Mouse (Mus musculus) limb, embryonic 10.5 days (tissue): ENCODE measurements at regions not wholly inside any gene's neighbourhood (a gene's known extent, or its start where the extent isn't known, plus 50 kb on each side); places are given as distances from the start of the nearest gene placed in this dataset.

Experiments used
- DNase-seq: peaks from one replicate; pipeline ENCODE4 v3.0.0-alpha.2; 2017; ENCODE audit warnings: low spot score
- H3K27ac ChIP-seq: fragments of 300-500 bp; sonication (generic); 2 replicates; pipeline ENCODE4 v1.5.1; 2016; ENCODE audit warnings: mild to moderate bottlenecking
- H3K27me3 ChIP-seq: fragments of 300-500 bp; sonication (generic); 2 replicates; pipeline ENCODE4 v1.6.1; 2016; ENCODE audit warnings: low read depth, mild to moderate bottlenecking; ENCODE audit not compliant: poor library complexity, severe bottlenecking
- H3K36me3 ChIP-seq: fragments of 300-500 bp; sonication (generic); 2 replicates; pipeline ENCODE4 v1.6.1; 2016; ENCODE audit warnings: mild to moderate bottlenecking, moderate library complexity
- H3K4me1 ChIP-seq: fragments of 300-500 bp; sonication (generic); 2 replicates; pipeline ENCODE4 v1.6.1; 2016
- H3K4me3 ChIP-seq: fragments of 300-500 bp; sonication (generic); 2 replicates; pipeline ENCODE4 v1.5.1; 2016; ENCODE audit warnings: mild to moderate bottlenecking, moderate library complexity
- H3K9me3 ChIP-seq: fragments of 300-500 bp; sonication (generic); replicated peaks from 2 replicates; pipeline ENCODE4 v1.6.1; 2016; ENCODE audit warnings: mild to moderate bottlenecking
- WGBS: fragments of 180-500 bp; shearing (Covaris S2); methylation state at CpG from one replicate; pipeline ENCODE4 v1.1.7; 2016; 5-methylcytosine and 5-hydroxymethylcytosine counted together

GRCm38 (mm10) chr5:28891988-28892387, 303.8 kb upstream of the Rnf32 start:
- Histone ChIP-seq H3K36me3 (no peaks in the 10 kb centered on the region), H3K4me1 (0 out of 2 replicates have a peak, but pooled peaks cover 3% of the 10 kb centered on the region), H3K27me3 (no peaks in the 10 kb centered on the region), H3K9me3 (no peaks in the 10 kb centered on the region), H3K27ac (no peak overlapping the region), H3K4me3 (no peak overlapping the region)
- no peak for DNase-seq
- 83% methylated on average over 7 of the region's 7 CpGs for WGBS

GRCm38 (mm10) chr5:28884746-28885365, 310.9 kb upstream of the Rnf32 start:
- H3K36me3 ChIP-seq, result no peaks in the 10 kb centered on the region
- H3K27me3 ChIP-seq, result no peaks in the 10 kb centered on the region
- H3K27ac ChIP-seq, result no peak overlapping the region
- no peak for DNase-seq
- H3K9me3 ChIP-seq, result no peaks in the 10 kb centered on the region
- H3K4me3 ChIP-seq, result no peak overlapping the region
- H3K4me1 ChIP-seq, result no peaks in the 10 kb centered on the region
- 88% methylated on average over 5 of the region's 5 CpGs for WGBS

DNA sequence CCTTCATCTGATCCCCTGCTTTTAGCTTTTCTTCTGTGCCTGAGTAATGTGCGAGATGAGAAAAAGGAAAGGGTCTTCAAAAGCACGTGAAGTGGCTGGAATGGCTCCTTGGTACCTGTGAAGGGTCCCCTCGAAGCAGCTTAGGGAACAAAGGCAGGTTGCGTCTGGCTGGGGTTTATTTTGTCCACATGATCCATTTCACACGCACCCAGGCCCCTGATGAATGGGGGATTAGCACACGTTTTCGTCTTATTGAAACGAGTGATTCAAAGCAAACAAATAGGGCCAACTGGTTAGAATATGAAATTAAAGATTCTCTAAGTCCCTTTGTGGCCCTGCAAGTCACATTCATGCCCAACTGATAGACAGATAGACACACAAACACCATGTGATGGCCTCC, 319.6 kb upstream of the Rnf32 start:
- Histone ChIP-seq H3K27ac (no peak overlapping the region), H3K4me3 (no peak overlapping the region), H3K27me3 (no peaks in the 10 kb centered on the region), H3K36me3 (no peaks in the 10 kb centered on the region), H3K4me1 (no peaks in the 10 kb centered on the region), H3K9me3 (no peaks in the 10 kb centered on the region)
- no peak for DNase-seq
- 84% methylated on average over 8 of the region's 8 CpGs for WGBS

GRCm38 (mm10) chr5:28873600-28874265, 322.1 kb upstream of the Rnf32 start:
- WGBS, result 94% methylated on average over 3 of the region's 3 CpGs
- H3K27me3 ChIP-seq, result no peaks in the 10 kb centered on the region

GRCm38 (mm10) chr5:28859604-28860371, 336.0 kb upstream of the Rnf32 start:
- no peak for DNase-seq
- Histone ChIP-seq H3K36me3 (no peaks in the 10 kb centered on the region), H3K4me3 (no peak overlapping the region), H3K27me3 (no peaks in the 10 kb centered on the region), H3K9me3 (no peaks in the 10 kb centered on the region), H3K27ac (no peak overlapping the region), H3K4me1 (no peaks in the 10 kb centered on the region)
- WGBS, result 85% methylated on average over 9 of the region's 9 CpGs

More at GRCm38 (mm10) chr5:28873600-28874265, 322.1 kb upstream of the Rnf32 start:
- H3K27ac ChIP-seq, result no peak overlapping the region
- no peaks in the 10 kb centered on the region for H3K9me3 ChIP-seq
- H3K4me3 ChIP-seq, result no peak overlapping the region
- H3K36me3 ChIP-seq, result no peaks in the 10 kb centered on the region
- H3K4me1 ChIP-seq, result no peaks in the 10 kb centered on the region
- DNase-seq, result no peak

- Histone ChIP-seq H3K27me3 (no peaks in the 10 kb centered on the region), H3K4me3 (no peak overlapping the region), H3K27ac (no peak overlapping the region), H3K4me1 (no peaks in the 10 kb centered on the region), H3K36me3 (no peaks in the 10 kb centered on the region), H3K9me3 (no peaks in the 10 kb centered on the region)
- DNase-seq, result no peak
- WGBS, result 86% methylated on average over 12 of the region's 12 CpGs
Measured at GRCm38 (mm10) chr5:28838141-28838925, 357.5 kb upstream of the Rnf32 start.

DNA sequence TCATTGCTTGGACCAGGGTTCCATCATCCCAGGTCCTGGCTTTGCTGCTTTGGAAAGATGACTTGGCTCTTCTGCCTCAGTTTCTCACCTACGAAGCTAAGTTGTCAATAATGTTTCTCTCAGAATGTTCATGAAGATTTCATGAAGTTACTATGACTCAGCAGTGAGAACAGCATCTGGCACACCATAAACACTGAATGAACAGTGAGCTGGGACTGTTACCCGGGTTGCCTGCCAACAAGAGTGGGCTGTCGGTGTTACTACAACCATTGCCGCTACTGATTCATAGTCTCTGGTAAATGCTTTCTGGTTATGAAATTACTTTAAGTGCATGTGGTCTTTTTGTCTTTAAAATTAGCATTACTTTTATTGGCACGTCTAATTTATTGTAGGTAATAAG, 352.0 kb upstream of the Shh start:
- Histone ChIP-seq H3K36me3 (no peaks in the 10 kb centered on the region), H3K27me3 (no peaks in the 10 kb centered on the region), H3K9me3 (no peaks in the 10 kb centered on the region), H3K4me3 (no peak overlapping the region), H3K27ac (no peak overlapping the region), H3K4me1 (no peaks in the 10 kb centered on the region)
- WGBS, result 92% methylated on average over 5 of the region's 5 CpGs
- DNase-seq, result no peak

GRCm38 (mm10) chr5:28807950-28808349, 340.9 kb upstream of the Shh start:
- no peak overlapping the region for H3K27ac ChIP-seq
- WGBS, result 88% methylated on average over 5 of the region's 5 CpGs
- H3K9me3 ChIP-seq, result no peaks in the 10 kb centered on the region
- H3K36me3 ChIP-seq, result no peaks in the 10 kb centered on the region
- no peak overlapping the region for H3K4me3 ChIP-seq
- no peaks in the 10 kb centered on the region for H3K4me1 ChIP-seq
- no peak for DNase-seq
- H3K27me3 ChIP-seq, result no peaks in the 10 kb centered on the region

- Histone ChIP-seq H3K4me1 (peaks cover 11% of the 10 kb centered on the region), H3K4me3 (no peak overlapping the region), H3K27me3 (no peaks in the 10 kb centered on the region), H3K9me3 (no peaks in the 10 kb centered on the region), H3K36me3 (no peaks in the 10 kb centered on the region), H3K27ac (no peak overlapping the region)
- 92% methylated on average over 2 of the region's 2 CpGs for WGBS
- no peak for DNase-seq
Measured at GRCm38 (mm10) chr5:28799464-28799863, 332.4 kb upstream of the Shh start.

DNA sequence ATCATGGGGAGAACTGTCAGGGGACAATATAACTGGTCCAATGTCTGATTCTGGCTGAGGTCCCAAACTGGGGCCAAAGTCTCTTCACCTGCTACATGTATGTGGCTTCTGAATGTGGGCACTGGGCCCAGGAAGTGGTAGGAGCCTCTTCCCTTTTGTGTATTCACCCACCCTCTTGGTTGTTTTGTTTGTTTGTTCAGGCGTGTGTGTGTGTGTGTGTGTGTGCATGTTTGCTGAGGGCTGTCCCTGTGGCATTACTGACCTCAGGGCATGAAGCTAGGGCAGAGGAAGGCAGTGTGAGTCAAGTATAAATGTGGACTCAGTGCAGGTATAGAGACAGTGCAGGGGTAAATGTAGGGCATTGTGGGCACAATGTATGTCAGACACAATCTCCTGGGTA, 331.3 kb upstream of the Shh start:
- 79% methylated on average over 1 of the region's 1 CpGs for WGBS

DNA sequence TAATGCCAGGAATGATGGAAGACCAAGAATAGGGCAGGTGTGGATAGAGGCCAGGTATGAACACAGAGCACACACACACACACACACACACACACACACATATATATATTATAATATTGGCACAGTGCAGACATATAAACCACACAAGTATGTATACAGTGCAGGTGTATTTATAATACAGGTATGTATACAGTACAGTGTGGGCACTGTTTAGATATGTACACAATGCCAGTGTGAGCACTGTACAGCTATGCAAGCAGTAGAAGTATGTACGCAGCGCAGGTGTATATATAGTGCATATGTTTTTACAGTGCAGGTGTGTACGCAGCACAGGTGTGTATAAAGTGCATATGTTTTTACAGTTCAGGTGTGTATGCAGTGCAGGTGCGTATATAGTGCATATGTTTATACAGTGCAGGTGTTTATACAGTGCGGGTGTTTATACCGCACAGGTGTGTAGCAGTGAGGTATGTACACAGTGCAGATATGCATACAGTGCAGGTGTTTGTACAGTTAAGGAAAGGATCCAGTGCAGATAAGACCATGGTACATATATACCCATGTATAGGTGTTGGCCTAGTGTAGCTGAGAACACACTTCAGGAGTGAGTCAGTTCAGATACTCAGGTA, 328.2 kb upstream of the Shh start:
- no peak for DNase-seq
- Histone ChIP-seq H3K4me1 (peaks cover 11% of the 10 kb centered on the region), H3K9me3 (no peaks in the 10 kb centered on the region), H3K36me3 (no peaks in the 10 kb centered on the region), H3K27me3 (no peaks in the 10 kb centered on the region), H3K4me3 (no peak overlapping the region), H3K27ac (no peak overlapping the region)
- 95% methylated on average over 6 of the region's 6 CpGs for WGBS

More for the DNA sequence above, 331.3 kb upstream of the Shh start:
- H3K27me3 ChIP-seq, result no peaks in the 10 kb centered on the region
- peaks cover 11% of the 10 kb centered on the region for H3K4me1 ChIP-seq
- DNase-seq, result no peak
- H3K9me3 ChIP-seq, result no peaks in the 10 kb centered on the region
- H3K36me3 ChIP-seq, result no peaks in the 10 kb centered on the region
- H3K4me3 ChIP-seq, result no peak overlapping the region
- H3K27ac ChIP-seq, result no peak overlapping the region

- Histone ChIP-seq H3K36me3 (no peaks in the 10 kb centered on the region), H3K9me3 (no peaks in the 10 kb centered on the region), H3K4me3 (no peak overlapping the region), H3K27ac (no peak overlapping the region), H3K27me3 (no peaks in the 10 kb centered on the region), H3K4me1 (peaks cover 11% of the 10 kb centered on the region)
- 81% methylated on average over 2 of the region's 2 CpGs for WGBS
- no peak for DNase-seq
Measured at GRCm38 (mm10) chr5:28793781-28794180, 326.7 kb upstream of the Shh start.
